Mouse (Mus musculus) CD4-positive, CD25-positive, alpha-beta regulatory T cell, adult 9 weeks (primary cell): Measurements from ENCODE around the gene Nmrk1. TPM values are rescaled to one million over a fixed set of nuclear protein-coding genes. Genes with fewer than 3 reads are reported as not detected.

Source experiments
- polyA plus RNA-seq: library from polyadenylated mRNA; unstranded; fragments of 100-300 nt; shearing (Covaris generic); gene quantifications from one replicate; pipeline ENCODE4 v1.2.1, GENCODE M21; 2017

The Nmrk1 gene
- 11.6 TPM for polyA plus RNA-seq

GRCm38 (mm10) chr19:18631644-18632219, at the start of gene Nmrk1, which contains the start of gene Ostf1:
Nmrk1 (plus strand) TSS chr19:18631950.
Ostf1 (minus strand) TSS chr19:18631823.

GRCm38 (mm10) chr19:18670608-18671007, 38.9 kb downstream of the Nmrk1 start, which contains the start of gene Carnmt1:
Carnmt1 (plus strand) TSS chr19:18670764.

Other genes starting within 250 kb of the Nmrk1 start
- 67.8 TPM for gene Ostf1, start 127 bp upstream of the Nmrk1 start, polyA plus RNA-seq
- gene Carnmt1, start 38.8 kb downstream of the Nmrk1 start, polyA plus RNA-seq = 1.7 TPM
- 4.4 TPM for gene D030056L22Rik, start 81.2 kb downstream of the Nmrk1 start, polyA plus RNA-seq
- gene Trpm6, start 118.0 kb downstream of the Nmrk1 start, polyA plus RNA-seq = 0.69 TPM